Mouse (Mus musculus) thymus, adult 2 months (tissue): ENCODE results near the gene Cenpx.

Source experiments
- CTCF ChIP-seq: fragments of 200-500 bp; IDR thresholded peaks from 2 replicates; pipeline ENCODE4 v1.5.1; 2012; ENCODE audit warnings: mild to moderate bottlenecking, control low read depth, low read length, moderate library complexity, borderline replicate concordance; ENCODE audit not compliant: control insufficient read depth, poor library complexity, insufficient read depth; ENCODE audit errors: extremely low read depth
- POLR2A ChIP-seq: fragments of 200-500 bp; IDR thresholded peaks from 2 replicates; pipeline ENCODE4 v1.6.1; 2012; ENCODE audit warnings: mild to moderate bottlenecking, low read length, control low read depth, moderate library complexity; ENCODE audit not compliant: control insufficient read depth, poor library complexity, insufficient read depth; ENCODE audit errors: extremely low read depth

DNA sequence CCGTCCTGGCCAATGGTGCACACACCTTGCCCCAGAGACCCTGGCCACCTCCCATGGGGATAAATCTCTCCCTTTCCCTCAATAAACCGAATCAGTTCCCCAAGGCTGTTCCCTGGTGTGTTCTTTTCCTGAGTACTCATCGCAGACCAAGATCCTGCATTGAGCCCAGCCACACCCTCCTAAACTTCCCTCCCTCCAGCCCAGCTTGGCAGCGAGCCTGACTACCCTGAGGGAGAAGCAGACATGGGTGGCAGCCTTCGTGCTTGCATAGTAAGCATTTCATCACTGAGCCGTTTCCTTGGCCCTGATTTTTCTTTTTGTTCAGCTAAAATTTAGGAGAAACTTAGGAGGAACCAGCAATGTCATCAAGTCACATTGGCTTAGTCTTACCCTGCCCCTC is 20.0 kb upstream of the Cenpx start:
- TF ChIP-seq POLR2A (no peak), CTCF (no peak)
